Mouse (Mus musculus) lung, adult 2 months (tissue): Measurements from ENCODE around the gene Tnrc6c.

Source experiments
- CTCF ChIP-seq: fragments of 200-500 bp; IDR thresholded peaks from 2 replicates; pipeline ENCODE4 v1.5.1; 2011; ENCODE audit warnings: mild to moderate bottlenecking, low read length, control low read depth; ENCODE audit not compliant: insufficient read depth
- POLR2A ChIP-seq: fragments of 200-500 bp; IDR thresholded peaks from 2 replicates; pipeline ENCODE4 v1.6.1; 2011; ENCODE audit warnings: low read depth, mild to moderate bottlenecking, control low read depth, low read length, borderline replicate concordance; ENCODE audit errors: extremely low read depth

DNA sequence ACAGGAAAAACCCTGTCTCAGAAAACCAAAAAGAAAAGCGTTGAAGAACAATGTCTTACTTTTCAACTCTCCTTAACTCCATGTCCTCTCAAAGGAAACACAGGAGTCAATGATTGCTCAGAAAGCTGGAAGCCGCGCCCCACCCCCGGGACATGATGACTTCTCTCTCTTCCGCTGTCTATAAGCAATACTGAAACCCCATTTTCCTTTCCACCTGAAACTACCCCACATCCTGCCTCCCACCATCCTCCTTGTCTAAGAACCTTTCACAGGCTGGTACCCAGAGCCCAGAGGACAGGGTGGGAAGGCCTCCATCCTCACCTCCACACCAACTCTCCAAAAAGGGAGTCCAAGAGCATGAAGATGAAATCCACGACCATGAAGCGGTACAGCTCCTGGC, 118.3 kb downstream of the Tnrc6c start:
- no peak for TF ChIP-seq CTCF
- TF ChIP-seq POLR2A = no peak
